Mouse (Mus musculus) induced T-regulatory cell, adult 2 months (primary cell): Measurements from ENCODE around the gene Tor4a.

ENCODE experiments used
- DNase-seq: peaks from one replicate; pipeline ENCODE4 v3.0.0-alpha.2; 2012; ENCODE audit warnings: low read depth

Tor4a gene

DNA sequence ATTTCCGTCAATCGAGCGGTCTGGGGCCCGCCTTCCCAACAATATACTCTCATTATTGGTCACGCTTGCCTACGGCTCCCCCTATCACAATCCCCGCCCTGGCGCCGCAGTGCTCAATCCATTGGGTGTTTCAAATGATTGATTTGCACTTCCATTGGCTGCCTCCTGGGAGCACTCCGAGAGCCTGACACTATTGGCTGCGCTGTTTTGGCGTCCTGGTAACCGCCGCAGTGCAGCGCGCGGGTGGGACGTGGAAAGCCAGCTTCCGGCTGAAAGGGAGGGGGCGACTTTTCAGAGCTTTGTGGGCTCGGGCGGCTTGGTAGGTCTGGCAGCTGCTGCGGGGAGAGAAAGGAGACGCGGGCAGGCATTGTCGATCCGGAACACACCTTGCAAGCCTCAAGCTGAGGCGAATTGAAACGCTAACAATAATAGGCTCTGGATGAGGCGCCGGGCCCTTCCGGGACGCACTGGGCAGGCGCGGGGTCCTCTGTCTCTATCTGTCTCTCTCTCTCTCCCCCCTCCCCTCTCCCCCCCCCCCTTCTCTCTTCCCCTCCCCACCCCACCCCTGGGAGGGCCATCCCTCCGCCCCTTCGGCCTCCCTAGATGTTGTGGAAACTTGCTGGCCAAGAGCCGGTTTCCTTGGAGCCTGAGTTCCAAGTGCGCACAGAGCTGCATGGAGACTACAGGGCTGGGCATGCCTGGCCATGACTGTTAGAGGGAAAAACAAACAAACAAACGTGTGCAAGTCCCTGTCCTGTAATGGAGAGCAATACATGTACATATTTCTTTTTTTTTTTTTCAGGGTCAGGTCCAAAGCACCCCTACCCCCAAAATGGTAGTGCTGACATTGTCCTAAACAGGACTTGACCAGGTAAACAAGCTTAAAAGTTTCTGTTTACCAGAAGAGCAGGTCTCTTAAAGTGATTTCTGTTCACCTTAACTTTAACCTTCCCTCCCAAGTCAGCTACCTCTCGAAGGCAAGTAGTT, 28.4 kb upstream of the Tor4a start:
- peak; percentile 99 for DNase-seq

DNA sequence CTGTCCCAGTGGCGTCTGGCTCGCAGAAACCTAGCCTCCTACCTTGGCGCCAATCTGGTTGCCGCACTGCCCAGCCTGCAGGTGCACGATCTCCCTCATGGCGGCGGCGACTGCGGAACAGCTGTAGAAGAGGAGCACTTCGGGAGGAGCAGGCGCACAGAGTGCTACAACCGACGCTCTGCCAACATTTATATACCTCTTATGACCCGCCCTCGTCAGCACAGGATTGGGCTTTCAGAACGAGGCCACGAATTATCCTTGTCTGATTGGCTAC, 27.7 kb upstream of the Tor4a start, which contains the start of gene Tubb4b:
TSS of gene Tubb4b (minus strand) at position 211 of the 274 bp plus-strand sequence.
- no peak for DNase-seq

DNA sequence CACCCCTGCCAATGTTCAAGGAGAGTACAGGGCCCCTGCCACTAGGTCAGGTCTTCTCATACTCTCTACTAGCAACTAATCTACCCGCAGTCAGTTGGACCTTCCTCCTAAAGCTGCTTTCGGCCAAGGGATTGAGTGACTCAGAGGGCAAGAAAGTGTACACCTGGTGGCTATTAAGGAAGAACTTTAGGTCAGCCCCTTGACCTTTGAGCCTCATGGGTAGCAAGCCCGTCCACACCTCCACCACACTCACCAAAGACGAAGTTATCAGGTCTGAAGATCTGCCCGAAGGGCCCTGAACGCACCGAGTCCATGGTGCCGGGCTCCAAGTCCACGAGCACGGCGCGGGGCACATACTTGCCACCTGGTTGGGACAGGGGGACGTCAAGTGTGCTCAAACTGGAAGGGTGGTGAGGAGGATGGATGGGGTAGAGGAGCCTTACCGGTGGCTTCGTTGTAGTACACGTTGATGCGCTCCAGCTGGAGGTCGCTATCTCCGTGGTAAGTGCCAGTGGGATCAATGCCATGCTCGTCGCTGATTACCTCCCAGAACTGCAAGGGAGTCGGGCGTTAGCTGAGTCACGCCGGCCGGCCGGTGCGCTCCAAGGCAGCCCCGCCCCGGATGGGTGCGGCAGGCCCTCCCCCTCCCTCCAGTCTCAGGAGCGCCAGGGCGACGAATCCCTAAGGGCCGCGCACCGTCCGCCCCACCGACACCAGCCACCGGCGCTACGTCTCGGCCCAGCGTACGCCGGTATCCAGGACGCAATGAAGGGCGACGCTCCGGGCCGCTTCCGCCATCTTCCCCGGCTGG, 27.2 kb upstream of the Tor4a start:
- DNase-seq: no peak

DNA sequence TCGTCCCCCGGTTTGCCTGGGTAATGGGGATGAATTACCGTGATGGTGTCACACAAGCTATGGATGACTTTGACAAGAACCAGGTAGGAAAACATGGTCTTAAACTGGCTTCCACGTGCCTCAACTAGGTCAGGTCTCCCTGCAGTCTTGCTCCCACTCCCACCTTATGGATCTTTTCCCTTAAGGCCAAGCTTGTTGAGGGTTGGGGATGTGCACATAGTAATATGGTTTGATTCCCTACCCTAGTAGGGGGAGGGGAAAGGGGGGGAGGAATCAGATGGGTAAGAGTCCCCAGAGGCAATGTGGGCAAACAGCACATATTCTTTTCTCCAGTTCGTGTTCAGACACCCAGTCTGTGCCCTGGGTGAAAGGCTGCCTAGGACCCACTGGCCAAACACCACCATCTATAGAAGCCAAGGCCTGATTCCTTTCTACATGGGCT, 24.7 kb upstream of the Tor4a start:
- DNase-seq: no peak

DNA sequence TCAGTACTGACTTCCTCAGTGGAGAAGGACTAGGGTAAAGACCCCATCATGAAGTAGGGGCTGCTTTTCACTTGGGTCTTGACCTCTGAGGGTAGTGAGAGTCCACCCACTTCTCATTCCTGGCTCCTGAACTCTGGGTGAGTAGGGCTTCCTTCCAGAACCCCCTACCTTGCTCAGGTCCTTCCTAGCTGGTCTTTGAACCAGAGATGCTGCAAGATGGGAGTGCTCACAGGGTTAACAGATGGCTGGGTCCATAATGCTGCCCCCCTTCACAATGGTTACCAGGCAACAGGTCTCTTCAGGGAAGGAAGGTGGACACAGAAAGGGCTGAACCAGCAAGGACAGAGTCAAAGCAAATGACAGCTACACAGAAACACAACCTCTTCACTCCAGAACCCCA, 21.8 kb upstream of the Tor4a start, which contains the start of gene Fam166a:
TSS of gene Fam166a (plus strand) at position 301 of the 400 bp plus-strand sequence.
- DNase-seq: no peak

DNA sequence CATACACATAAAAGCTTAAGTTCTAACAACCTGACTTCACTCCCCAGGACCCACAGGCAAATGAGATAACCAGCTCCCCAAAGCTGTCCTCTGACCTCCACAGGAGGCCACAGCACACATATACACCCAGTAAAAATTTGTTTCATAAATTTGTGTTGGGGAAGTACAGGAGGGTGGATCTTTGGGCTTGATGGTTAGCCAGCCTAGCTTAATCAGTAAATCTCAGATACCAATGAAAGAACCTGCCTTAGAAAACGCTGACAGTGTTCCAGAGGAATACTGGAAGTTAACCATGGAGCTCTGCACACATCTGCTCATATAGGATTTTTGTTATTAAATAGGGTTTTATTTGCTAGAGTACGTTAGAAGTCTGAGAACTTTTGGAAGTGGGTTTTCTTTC, 21.0 kb upstream of the Tor4a start:
- DNase-seq: no peak

DNA sequence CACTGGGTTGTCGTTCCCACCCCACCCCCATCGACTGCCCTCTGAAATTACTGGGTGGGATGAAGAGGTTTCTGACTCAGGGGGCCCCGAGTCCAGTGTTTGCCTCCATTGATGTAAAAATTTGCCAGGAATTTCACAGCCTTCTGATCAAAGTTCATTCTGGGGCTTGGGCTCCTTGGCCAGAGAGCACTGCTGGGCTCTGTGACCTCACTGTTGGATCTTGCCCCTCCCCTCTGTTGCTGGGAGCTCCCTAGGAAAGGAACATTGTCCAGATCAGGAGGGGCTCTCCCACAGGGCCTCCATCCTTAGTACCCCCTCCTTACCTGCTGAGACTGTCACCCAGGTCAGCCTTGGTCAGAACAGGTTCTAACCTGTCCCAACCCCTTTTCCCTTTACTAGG, 17.8 kb upstream of the Tor4a start, which contains the start of gene Stpg3:
TSS of gene Stpg3 (minus strand) at position 194 of the 400 bp plus-strand sequence.
- no peak for DNase-seq

DNA sequence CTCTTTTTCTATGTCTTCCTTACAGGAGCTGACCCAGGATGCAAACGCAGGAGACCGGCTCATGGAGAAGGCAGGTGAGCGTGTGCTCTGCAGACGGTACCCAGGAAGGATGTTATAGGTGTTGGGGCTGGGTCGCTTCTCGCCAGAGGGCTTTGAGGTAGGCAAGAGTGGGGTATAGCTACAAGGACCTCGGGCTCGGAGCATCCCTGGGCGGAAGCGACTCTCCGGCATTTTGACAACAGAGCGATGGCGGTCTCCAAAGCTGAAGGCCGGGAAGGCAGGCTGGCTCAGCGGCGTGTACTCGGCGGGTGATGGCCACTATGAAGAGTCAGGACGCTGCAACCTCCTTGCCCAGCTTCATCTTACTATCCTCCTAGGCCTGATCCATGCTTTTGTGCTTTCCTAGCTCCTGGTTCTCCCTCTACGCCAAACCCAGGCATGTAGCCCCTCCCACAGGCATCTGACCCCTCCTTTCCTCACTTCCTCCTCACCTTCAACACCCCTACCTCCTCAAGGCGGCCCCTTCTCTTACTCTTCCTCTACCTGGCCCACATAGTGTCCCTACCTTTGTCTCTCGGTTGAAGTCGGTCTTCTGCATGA, 16.7 kb upstream of the Tor4a start:
- DNase-seq: no peak

DNA sequence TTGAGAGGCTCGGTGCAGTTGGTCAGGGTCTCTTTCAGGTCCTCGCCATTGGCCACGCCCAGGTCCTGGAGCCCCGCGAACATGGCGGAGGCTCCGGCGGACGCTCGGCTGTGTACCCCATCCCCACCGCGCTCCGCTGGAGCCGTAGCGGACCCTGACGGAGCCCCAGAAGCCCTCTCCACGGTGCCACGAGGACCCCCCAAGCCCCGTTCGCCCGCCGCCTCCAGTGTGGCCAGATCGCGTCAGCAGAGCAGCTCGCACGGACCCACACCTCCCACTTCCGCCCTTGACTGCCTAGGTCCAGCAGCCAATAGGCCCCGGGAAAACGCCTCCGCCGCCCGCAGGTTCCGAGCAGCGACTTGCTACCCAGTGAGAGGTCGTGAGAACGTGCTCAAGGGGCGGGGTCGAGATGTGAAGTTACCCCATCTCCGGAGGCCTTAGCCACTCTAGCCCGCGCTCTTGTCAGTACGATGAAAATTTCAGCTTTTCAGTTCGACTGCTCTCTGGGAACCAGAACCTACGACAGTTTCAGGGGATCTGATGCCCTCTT, 14.5 kb upstream of the Tor4a start, which contains the start of gene Nelfb:
TSS of gene Nelfb (minus strand) at position 369 of the 550 bp plus-strand sequence.
- DNase-seq: peak; percentile 92

DNA sequence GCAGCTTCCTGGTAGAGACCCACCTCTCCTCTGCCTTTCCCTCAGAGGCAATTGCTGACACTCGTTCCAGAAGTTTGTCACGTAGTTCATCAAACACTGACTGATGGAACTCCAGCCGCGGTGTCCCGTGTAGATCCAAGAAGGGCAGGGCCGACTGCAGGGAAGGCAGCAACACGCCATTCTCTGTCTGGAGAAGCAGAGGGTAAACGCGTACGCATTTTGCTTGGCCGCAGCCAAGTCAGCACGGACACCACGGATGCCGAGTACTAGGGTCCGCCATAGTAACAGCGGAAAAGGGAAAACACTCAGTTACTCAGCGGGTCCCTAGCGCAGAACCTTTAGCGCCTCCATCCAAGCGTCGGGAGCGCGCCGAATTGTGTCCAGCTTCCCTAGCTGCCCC, 14.0 kb upstream of the Tor4a start:
- DNase-seq: no peak

DNA sequence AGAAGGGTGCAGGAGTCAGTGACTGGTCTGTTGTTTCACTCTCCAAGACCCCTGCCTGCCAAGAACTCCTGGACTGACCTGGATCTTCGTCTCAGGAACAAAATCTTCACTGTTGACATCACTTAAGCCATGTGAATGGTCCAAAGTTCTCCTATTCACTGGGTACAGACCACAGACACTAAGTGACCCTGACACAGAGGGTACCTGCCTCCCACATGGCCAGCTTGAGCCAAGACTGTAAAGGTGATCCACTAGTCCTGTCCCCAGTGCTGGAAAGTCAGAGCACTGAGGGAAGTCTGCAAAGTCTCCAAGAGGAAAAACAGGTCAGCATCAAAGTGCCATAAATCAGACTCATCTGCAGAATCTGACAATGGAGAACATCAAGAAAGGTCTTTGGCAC, 10.9 kb upstream of the Tor4a start:
- no peak for DNase-seq

DNA sequence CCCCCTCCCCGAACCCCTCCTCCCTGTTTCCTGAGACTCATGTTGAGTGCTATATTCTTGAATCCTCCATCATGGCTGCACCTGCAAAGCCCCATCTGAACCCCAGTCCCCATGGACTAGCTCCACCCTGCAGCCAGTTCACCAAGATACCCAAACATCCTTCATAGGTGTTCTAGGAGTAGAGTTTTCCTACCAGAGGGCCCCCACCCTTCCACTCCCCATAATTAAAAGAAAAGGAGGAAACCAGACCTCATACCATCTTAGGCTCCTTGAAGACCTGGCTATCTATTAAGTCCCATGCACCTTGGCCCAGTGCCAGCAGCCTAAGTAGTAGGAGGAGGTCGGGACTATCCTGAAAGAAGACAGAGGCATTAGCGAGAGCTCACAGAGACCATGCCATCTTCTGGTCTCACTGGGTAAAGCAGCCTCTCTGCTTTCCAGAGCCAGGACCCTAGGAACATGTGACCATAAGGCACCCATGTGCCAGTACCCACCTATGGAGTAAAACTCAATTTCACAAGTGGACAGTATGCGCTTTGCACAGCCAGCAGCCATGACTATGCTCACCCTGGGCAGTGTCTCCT, 7.0 kb upstream of the Tor4a start:
- peak; percentile 36 for DNase-seq

DNA sequence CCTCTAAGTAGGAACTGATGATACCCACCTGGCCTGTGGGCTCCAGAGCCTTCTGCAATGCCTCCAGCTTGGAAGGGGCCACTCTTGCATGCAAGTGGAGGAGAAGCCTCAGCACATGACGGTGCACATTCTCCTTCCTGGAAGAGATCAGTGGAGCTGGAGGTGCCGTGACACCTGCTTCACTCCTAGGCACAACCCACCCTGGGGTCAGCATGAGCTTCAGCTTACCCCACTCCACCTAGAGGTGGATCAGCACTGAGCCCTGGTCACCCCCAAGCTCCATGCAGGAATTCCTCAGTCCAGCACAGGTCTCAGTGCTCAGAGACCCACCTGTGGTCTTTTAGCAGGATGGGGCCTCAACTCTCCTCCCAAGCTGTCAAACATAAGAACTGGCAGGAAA, 3.9 kb upstream of the Tor4a start:
- no peak for DNase-seq

DNA sequence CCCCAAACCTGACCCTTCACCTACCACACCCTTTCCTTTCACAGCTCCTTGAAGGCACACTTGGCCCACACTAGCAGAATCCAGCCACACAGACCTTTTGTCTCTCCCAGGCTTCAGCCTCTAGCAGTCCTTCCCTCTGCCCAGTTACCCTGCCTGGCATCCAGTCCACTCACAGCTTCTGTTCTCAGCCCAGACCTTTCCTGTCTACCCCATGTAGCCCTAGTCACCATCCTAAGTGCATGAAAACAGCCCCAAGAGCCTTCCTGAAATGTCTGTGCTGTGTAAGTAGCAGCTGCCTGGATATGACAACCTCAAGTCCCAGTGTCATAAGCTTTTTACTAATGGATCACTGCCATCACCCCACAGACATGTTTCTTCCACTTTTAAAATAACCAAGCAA, 1.3 kb upstream of the Tor4a start:
- no peak for DNase-seq

DNA sequence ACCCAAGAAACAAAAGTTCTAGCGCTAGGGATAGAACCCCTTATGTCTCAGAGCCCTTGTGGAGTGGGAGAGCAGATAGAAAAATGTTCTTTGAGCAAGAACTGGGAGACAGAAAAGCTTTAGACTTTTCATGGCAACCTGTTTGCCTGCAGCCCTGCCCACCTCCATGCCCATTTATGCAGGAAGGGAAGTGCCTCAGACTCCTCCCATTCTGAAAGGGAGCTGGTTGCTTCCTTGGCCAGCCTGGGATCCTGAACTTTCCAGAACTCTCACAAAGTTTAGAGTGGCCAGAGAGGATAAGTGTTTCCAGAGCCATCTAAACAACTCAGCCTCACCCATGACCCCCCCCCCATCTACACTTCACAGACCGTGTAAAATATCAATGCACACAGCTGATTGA, 505 bp upstream of the Tor4a start:
- no peak for DNase-seq

DNA sequence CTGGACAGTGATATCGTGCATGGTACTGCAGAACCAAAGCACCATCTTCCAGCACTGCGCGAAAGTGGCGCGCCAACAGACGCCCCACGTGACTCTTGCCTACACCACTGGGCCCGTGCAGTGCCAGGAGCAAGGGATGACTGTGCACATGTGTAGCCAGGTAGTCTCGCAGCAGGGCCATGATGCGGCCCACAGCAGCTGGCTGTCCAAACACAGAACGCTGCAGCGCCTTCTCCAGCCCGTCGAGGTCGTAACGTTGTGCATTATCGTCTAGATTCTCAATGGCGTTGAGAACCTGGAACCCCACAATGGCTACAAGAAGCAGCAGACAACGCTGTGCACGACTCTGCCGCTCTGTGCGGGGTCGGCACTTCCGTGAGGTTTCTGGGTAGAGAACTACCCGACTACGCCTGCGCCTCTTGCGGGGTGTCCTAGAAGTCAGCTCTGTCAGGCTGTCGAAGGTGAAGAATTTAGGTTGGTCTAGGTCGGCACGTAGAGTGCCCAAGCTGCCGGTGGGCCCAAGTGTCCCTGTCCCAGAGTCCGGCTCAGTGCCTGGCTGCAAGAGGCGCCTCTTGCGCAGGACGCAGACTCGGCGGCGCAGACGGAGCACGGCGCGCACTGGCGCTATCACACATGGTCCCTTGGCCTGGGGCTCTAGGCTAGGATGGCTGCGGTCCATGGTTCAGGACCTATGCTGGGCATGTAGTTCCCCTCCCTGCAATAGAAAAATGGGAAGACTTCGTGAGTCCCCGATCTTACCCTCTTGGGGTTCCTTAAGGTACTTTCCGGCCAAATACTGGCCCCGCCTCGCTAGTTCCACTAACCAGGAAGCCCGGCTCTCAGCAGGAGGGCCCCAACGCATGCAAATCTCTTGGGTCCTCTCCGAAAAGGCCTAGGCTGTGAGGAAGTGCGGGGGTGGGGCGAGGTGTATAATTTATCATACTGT, 1.2 kb downstream of the Tor4a start:
- peak; percentile 90 for DNase-seq

DNA sequence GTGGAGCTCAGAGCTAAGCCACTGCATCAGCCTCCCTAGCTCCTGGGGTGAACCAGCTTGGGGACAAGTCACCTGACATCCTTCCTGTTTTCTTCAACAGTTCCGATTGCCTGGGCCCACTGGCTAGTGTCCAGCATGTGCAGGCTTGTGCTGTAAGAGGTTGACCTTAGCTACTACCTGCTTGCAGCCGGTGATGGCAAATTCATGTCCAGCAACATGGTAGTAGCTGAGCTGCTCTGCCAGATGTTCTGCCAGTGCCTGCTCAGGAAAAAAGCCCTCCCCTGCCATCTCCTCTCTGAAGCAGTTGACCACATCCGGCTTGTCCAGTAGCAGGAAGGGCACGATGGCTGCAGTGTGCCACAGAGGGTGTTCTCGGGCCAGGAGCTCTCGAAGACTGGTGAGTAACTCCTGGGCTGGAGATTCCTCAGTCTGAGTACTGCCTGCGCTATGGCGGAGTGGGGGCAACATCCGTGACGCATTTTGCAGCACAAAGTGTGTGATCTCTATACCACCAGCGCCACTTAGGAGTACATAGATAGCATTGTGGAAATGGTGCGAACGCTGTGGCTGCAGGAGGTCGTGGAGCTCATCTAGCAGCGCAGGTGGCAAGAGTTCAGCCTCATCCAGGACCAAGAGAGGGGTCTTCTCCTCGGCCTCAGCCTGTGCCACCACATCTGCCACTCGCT, 2.1 kb downstream of the Tor4a start:
- peak; percentile 67 for DNase-seq

DNA sequence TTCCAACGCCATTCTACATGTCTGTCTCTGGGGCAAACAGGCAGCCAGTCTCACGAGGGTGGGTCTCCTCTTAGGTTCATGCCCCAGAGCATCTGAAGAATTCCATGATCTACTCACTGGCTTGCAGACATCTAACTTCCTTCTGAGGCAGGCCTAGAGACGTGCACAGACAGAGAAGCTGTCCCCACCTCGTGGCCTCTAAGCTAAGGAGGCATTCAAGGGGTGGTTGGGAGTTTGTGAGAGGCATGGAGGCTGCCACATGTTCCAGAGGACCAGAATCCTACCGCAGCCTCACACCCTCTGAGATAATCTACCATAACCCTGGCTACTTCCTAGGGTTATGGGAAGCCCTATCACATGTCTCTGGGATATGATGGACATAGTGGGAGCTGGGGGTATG, 2.7 kb downstream of the Tor4a start:
- no peak for DNase-seq

DNA sequence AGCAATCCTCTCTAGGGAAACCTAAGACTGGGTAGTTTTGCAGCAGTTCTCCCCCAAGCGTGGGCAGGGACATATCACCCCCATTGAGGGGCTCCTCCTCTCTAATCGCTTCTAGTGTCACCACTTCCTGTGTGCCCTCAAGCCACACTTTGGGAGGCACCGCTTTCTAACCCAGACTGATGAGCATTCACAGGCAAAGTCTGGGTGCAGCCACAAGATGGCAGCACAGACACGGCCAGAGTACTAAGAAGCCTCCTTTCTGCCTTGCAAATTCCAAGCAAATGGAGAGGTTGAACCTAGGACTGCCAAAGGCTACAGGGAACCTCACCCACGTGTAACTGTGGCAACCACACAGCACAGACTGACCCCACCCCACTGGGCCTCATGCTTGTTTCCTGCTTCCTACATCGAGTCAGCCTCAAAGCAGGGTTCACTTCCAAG, 3.3 kb downstream of the Tor4a start:
- peak; percentile 94 for DNase-seq

DNA sequence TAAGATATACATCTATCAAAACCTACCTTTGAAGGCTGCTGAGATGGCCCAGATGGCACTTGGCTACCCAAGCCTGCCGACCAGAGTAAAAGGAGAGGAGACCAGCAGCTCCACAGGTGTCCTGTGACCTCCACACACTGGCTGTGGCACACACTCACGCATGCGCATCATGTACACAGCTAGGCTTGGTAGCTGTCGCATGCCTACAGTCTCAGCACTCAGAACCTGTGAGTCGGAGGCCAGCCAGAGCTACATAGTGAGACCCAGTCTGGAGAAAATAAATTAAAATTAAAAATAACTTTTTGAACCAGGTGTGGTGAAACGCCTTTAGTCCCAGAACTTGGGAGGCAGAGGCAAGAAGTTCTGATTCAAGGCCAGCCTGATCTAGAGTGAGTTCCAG, 8.8 kb downstream of the Tor4a start:
- no peak for DNase-seq
